Mouse (Mus musculus) activated CD4-positive, CD25-positive, alpha-beta regulatory T cell, adult 4 months (primary cell): ENCODE measurements around the gene Xk. TPM values are rescaled to one million over a fixed set of nuclear protein-coding genes. Genes with fewer than 3 reads are reported as not detected.
"Not testable (repeated sequence)": the region's sequence is repeated elsewhere in the genome, so short reads cannot be mapped to it uniquely, and the experiment has no call there.

ENCODE experiments used
- ATAC-seq: one replicate; pipeline ENCODE4 v1.8.0; 2017
- polyA plus RNA-seq, 2 experiments: library from polyadenylated mRNA; unstranded; fragments of 100-300 nt; shearing (Covaris generic); gene quantifications; one replicate each; pipeline ENCODE4 v1.2.1; 2017

Xk gene
- 1 to 10 TPM; 1.0 to 1.1 TPM for polyA plus RNA-seq

GRCm38 (mm10) chrX:9272460-9273361 lies at the start of gene Xk:
Gene Xk (plus strand): TSS chrX:9272756.
- peak; percentile 67 for ATAC-seq

GRCm38 (mm10) chrX:9227105-9227504 lies 45.5 kb upstream of the Xk start:
- no peak for ATAC-seq

- ATAC-seq: no peak
Observed at GRCm38 (mm10) chrX:9240737-9241591, 31.6 kb upstream of the Xk start.

GRCm38 (mm10) chrX:9243381-9243864 lies 29.1 kb upstream of the Xk start:
- peak; percentile 72 for ATAC-seq

GRCm38 (mm10) chrX:9244603-9245336 lies 27.8 kb upstream of the Xk start:
- no peak for ATAC-seq

GRCm38 (mm10) chrX:9248911-9249310 lies 23.6 kb upstream of the Xk start:
- ATAC-seq: no peak

- peak; percentile 28 for ATAC-seq
Observed at GRCm38 (mm10) chrX:9253990-9254389, 18.6 kb upstream of the Xk start.

GRCm38 (mm10) chrX:9254901-9255300 lies 17.7 kb upstream of the Xk start:
- no peak for ATAC-seq

GRCm38 (mm10) chrX:9256766-9257165 lies 15.8 kb upstream of the Xk start, which contains the start of gene Gm14862:
Gene Gm14862 (minus strand): TSS chrX:9256899.
- no peak for ATAC-seq

GRCm38 (mm10) chrX:9257831-9258230 lies 14.7 kb upstream of the Xk start:
- ATAC-seq: no peak

GRCm38 (mm10) chrX:9259267-9259666 lies 13.3 kb upstream of the Xk start:
- ATAC-seq: no peak

GRCm38 (mm10) chrX:9271112-9271511 lies 1.4 kb upstream of the Xk start:
- no peak for ATAC-seq

- ATAC-seq: peak; percentile 4
Observed at GRCm38 (mm10) chrX:9271947-9272459, 553 bp upstream of the Xk start.

GRCm38 (mm10) chrX:9273377-9274002 lies 934 bp downstream of the Xk start:
- ATAC-seq: no peak

GRCm38 (mm10) chrX:9274321-9274720 lies 1.8 kb downstream of the Xk start:
- ATAC-seq: no peak

- not testable (repeated sequence) for ATAC-seq
Observed at GRCm38 (mm10) chrX:9283464-9283863, 10.9 kb downstream of the Xk start, which contains the start of gene H2al1m. Gene H2al1m (plus strand): TSS chrX:9283764.

GRCm38 (mm10) chrX:9293140-9293829 lies 20.7 kb downstream of the Xk start:
- not testable (repeated sequence) for ATAC-seq

GRCm38 (mm10) chrX:9298413-9298864 lies 25.9 kb downstream of the Xk start:
- ATAC-seq: no peak

GRCm38 (mm10) chrX:9302791-9303190 lies 30.2 kb downstream of the Xk start:
- no peak for ATAC-seq

- ATAC-seq: no peak
Observed at GRCm38 (mm10) chrX:9303455-9303854, 30.9 kb downstream of the Xk start.

GRCm38 (mm10) chrX:9316457-9316856 lies 43.9 kb downstream of the Xk start:
- ATAC-seq: not testable (repeated sequence)
